Mouse (Mus musculus) CH12.LX (cell line): Measurements from ENCODE around the gene Asap3. TPM values are rescaled to one million over a fixed set of nuclear protein-coding genes. Genes with fewer than 3 reads are reported as not detected.

ENCODE experiments used
- DNase-seq: peaks from one replicate; pipeline ENCODE4 v3.0.0-alpha.2; 2013; ENCODE audit errors: extremely low read depth
- H3K27ac ChIP-seq: 2 replicates; pipeline ENCODE4 v1.5.1; 2012; ENCODE audit warnings: low read depth, mild to moderate bottlenecking, control low read depth, moderate library complexity; ENCODE audit not compliant: insufficient read depth
- H3K27me3 ChIP-seq: replicated peaks from 2 replicates; pipeline ENCODE3; 2012; ENCODE audit warnings: inconsistent platforms
- H3K36me3 ChIP-seq, 2 experiments: replicated peaks in 1 of 2; 2 replicates each; pipeline versions ENCODE3 to v1.6.1; 2012; ENCODE audit warnings: inconsistent platforms in 1 of 2, low read length in 1 of 2, mild to moderate bottlenecking in 1 of 2, mixed read lengths in 1 of 2, moderate library complexity in 1 of 2; ENCODE audit not compliant: control insufficient read depth in 1 of 2, insufficient read depth in 1 of 2
- H3K4me1 ChIP-seq, 2 experiments: 2 replicates each; pipeline ENCODE4 v1.6.1; 2012; ENCODE audit warnings: inconsistent platforms in 1 of 2, moderate library complexity in 1 of 2; ENCODE audit not compliant: insufficient read depth in 2 of 2, control insufficient read depth in 1 of 2
- H3K4me2 ChIP-seq: 2 replicates; pipeline ENCODE4 v1.6.1; 2012; ENCODE audit warnings: low read depth, mild to moderate bottlenecking, control low read depth; ENCODE audit not compliant: poor library complexity, insufficient read depth, severe bottlenecking
- H3K4me3 ChIP-seq, 3 experiments: fragments of 150-350 bp in 1 of 3; sonication (generic) in 1 of 3; replicated peaks in 1 of 3; 2 replicates each; pipeline versions ENCODE3 to v1.5.1; 2011 to 2012; ENCODE audit warnings: low read depth in 2 of 3, low read length in 2 of 3, mild to moderate bottlenecking in 2 of 3, moderate library complexity in 2 of 3, control low read depth in 1 of 3, improper control_type of control experiment in 1 of 3, inconsistent platforms in 1 of 3, mixed read lengths in 1 of 3; ENCODE audit not compliant: poor library complexity in 1 of 3
- H3K79me2 ChIP-seq: replicated peaks from 2 replicates; pipeline ENCODE4 v1.6.1; 2012; ENCODE audit warnings: mild to moderate bottlenecking, moderate library complexity; ENCODE audit not compliant: control insufficient read depth, poor library complexity, insufficient read depth, severe bottlenecking; ENCODE audit errors: extremely low read depth
- H3K9ac ChIP-seq: 2 replicates; pipeline ENCODE4 v1.6.1; 2012; ENCODE audit warnings: low read depth, mild to moderate bottlenecking, control low read depth, moderate library complexity; ENCODE audit not compliant: insufficient read depth
- H3K9me3 ChIP-seq: replicated peaks from 2 replicates; pipeline ENCODE3; 2012; ENCODE audit warnings: low read length, inconsistent platforms, mixed read lengths
- BHLHE40 ChIP-seq: IDR thresholded peaks from 2 replicates; pipeline ENCODE4 v1.6.1; 2011; ENCODE audit warnings: mild to moderate bottlenecking, low read depth, low read length, improper control_type of control experiment
- CHD2 ChIP-seq: IDR thresholded peaks from 2 replicates; pipeline ENCODE4 v1.6.1; 2011; ENCODE audit warnings: low read length, improper control_type of control experiment
- E2F4 ChIP-seq: IDR thresholded peaks from 2 replicates; pipeline ENCODE4 v1.6.1; 2011; ENCODE audit warnings: low read depth, low read length, improper control_type of control experiment; ENCODE audit not compliant: insufficient replicate concordance
- ELF1 ChIP-seq: IDR thresholded peaks from 2 replicates; pipeline ENCODE4 v1.6.1; 2014; ENCODE audit warnings: low read depth, mild to moderate bottlenecking, inconsistent platforms, low read length, improper control_type of control experiment
- EP300 ChIP-seq: IDR thresholded peaks from 2 replicates; pipeline ENCODE4 v1.6.1; 2011; ENCODE audit warnings: low read length, improper control_type of control experiment
- ETS1 ChIP-seq: conservative IDR thresholded peaks from 2 replicates; pipeline ENCODE4 v1.6.1; 2012; ENCODE audit warnings: low read depth, mild to moderate bottlenecking, inconsistent platforms, low read length, improper control_type of control experiment, moderate library complexity
- HCFC1 ChIP-seq: IDR thresholded peaks from 2 replicates; pipeline ENCODE4 v1.6.1; 2012; ENCODE audit warnings: low read depth, mild to moderate bottlenecking, inconsistent platforms, low read length, improper control_type of control experiment
- JUN ChIP-seq: IDR thresholded peaks from 2 replicates; pipeline ENCODE4 v1.6.1; 2011; ENCODE audit warnings: low read depth, mild to moderate bottlenecking, low read length, improper control_type of control experiment, moderate library complexity; ENCODE audit not compliant: insufficient read depth
- JUND ChIP-seq: conservative IDR thresholded peaks from 2 replicates; pipeline ENCODE4 v1.6.1; 2011; ENCODE audit warnings: low read depth, low read length, improper control_type of control experiment
- KAT2A ChIP-seq: IDR thresholded peaks from 2 replicates; pipeline ENCODE4 v1.6.1; 2012; ENCODE audit warnings: low read length, improper control_type of control experiment, inconsistent platforms; ENCODE audit not compliant: insufficient replicate concordance
- MAX ChIP-seq: IDR thresholded peaks from 2 replicates; pipeline ENCODE4 v1.6.1; 2011; ENCODE audit warnings: low read length, improper control_type of control experiment
- MXI1 ChIP-seq: IDR thresholded peaks from 2 replicates; pipeline ENCODE4 v1.6.1; 2011; ENCODE audit warnings: mild to moderate bottlenecking, low read depth, low read length, improper control_type of control experiment
- NELFE ChIP-seq: IDR thresholded peaks from 2 replicates; pipeline ENCODE4 v1.6.1; 2011; ENCODE audit warnings: low read depth, low read length, improper control_type of control experiment
- PAX5 ChIP-seq: IDR thresholded peaks from 2 replicates; pipeline ENCODE4 v1.6.1; 2012; ENCODE audit warnings: low read length, inconsistent platforms, mixed read lengths
- POLR2AphosphoS2 ChIP-seq: IDR thresholded peaks from 2 replicates; pipeline ENCODE4 v1.6.1; 2011; ENCODE audit warnings: low read depth, low read length, improper control_type of control experiment
- RAD21 ChIP-seq: IDR thresholded peaks from 2 replicates; pipeline ENCODE4 v1.6.1; 2011; ENCODE audit warnings: low read depth, mild to moderate bottlenecking, low read length, improper control_type of control experiment, moderate library complexity
- TBP ChIP-seq: conservative IDR thresholded peaks from 2 replicates; pipeline ENCODE4 v1.6.1; 2011; ENCODE audit warnings: low read depth, low read length, improper control_type of control experiment
- TCF12 ChIP-seq: IDR thresholded peaks from 2 replicates; pipeline ENCODE4 v1.6.1; 2014; ENCODE audit warnings: low read depth, mild to moderate bottlenecking, inconsistent platforms, low read length, improper control_type of control experiment
- ZC3H11A ChIP-seq: IDR thresholded peaks from 2 replicates; pipeline ENCODE4 v1.6.1; 2012; ENCODE audit warnings: low read depth, mild to moderate bottlenecking, inconsistent platforms, low read length, improper control_type of control experiment
- ZKSCAN1 ChIP-seq: IDR thresholded peaks from 2 replicates; pipeline ENCODE4 v1.6.1; 2012; ENCODE audit warnings: low read depth, inconsistent platforms, low read length, improper control_type of control experiment, borderline replicate concordance
- ZNF384 ChIP-seq: IDR thresholded peaks from 2 replicates; pipeline ENCODE4 v1.6.1; 2012; ENCODE audit warnings: low read depth, low read length, improper control_type of control experiment, inconsistent platforms
- dilution Hi-C: fragments of 300-500 bp; cut with MboI; formaldehyde crosslinking; loops from 2 replicates; pipeline ENCODE4 v1.14.3; 2020; ENCODE audit warnings: low sequenced_read_pairs; ENCODE audit not compliant: extremely low pct_unique_long_range_greater_than_20kb, extremely low pct_ligation_motif_present
- in situ Hi-C: fragments of 300-500 bp; cut with MboI; formaldehyde crosslinking; loops from 3 replicates; pipeline ENCODE4 v1.14.3; 2019; ENCODE audit warnings: low sequenced_read_pairs, low pct_ligation_motif_present, low pct_unique_long_range_greater_than_20kb, mixed read lengths
- polyA plus RNA-seq: library from polyadenylated mRNA; unstranded; fragments of >175 nt; gene quantifications from 2 replicates; pipeline ENCODE4 v1.2.1, GENCODE M21; 2012; ENCODE audit warnings: low read depth; ENCODE audit not compliant: insufficient read length
- total RNA-seq, 2 experiments: library from RNA; depleted of rRNA; stranded (reverse); fragments of 300-350 nt in 1 of 2; fragments of >200 nt in 1 of 2; gene quantifications; 2 replicates each; pipeline ENCODE4 v1.2.3; 2012 to 2014

Gene Asap3
- total and polyA plus RNA-seq, 3 experiments: 0.07 to 0.08 TPM; not detected in 1

DNA sequence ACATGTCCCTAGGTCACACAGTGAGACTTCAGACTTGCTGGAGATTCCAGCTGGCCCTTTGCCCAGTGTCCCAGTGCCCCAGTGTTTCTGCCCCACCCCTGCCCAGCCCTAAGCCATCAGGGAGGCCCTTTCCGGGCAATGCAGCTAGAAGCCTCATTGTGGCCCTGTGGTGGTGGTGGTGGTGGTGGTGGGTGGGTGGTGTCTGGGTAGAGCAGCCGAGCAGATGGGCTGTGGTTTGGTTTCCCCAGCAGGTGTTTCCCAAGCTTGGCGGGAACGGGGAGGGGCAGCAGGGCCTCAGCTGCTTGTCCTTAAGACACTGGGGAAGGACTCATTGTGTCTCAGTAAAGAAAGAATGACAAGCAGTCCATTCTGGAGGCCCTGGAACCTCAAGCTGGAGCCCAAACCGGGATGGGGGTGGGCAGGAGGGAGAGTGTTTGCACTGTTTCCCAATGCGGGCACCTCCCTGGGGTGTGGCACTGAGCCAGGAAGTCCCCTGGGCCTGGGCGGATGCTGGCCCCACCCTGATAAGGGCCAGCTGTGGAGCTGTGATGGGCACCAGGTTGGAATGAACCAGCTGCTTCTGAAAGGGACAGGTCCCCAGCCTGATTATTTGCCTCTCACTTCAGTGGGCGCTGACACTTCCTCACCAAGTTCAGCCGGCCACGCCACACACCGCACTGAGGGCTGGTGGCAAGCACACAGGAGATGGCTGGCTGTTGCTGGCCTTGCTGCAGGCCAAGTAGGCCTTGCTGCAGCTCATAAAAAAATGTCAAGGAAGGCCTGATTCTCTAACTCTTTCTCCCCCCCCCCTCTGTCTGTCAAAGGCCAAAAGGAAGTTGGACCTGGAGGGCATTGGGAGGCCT lies 28.3 kb upstream of the Asap3 start (continued):
- peak; percentile 86; the same call in 1 of the 2 replicates for TF ChIP-seq E2F4
- TF ChIP-seq, all 38 proteins: peak for 21

- peaks cover 27 to 75% of the 10 kb centered on the region in 2 experiments for H3K4me1 ChIP-seq
- peaks cover 33% of the 10 kb centered on the region for H3K79me2 ChIP-seq
- no peaks in the 10 kb centered on the region for H3K27me3 ChIP-seq
- no peak for DNase-seq
- peaks cover 3 to 9% of the 10 kb centered on the region in 2 experiments for H3K36me3 ChIP-seq
- H3K27ac ChIP-seq: peak overlapping the region; percentile 91
- in situ Hi-C loops: no loop called here
- H3K4me3 ChIP-seq: peak overlapping the region in 2 of 3 experiments; percentile 1 to 4
- dilution Hi-C loops: no loop called here
- H3K9ac ChIP-seq: peak overlapping the region; percentile 75
- peak; percentile 91 for TF ChIP-seq ZNF384
- TF ChIP-seq KAT2A: no peak
- H3K9me3 ChIP-seq: no peaks in the 10 kb centered on the region
- peak overlapping the region; percentile 93 for H3K4me2 ChIP-seq
Measured at GRCm38 (mm10) chr4:136178475-136178921, 27.7 kb upstream of the Asap3 start.

- H3K4me3 ChIP-seq: peak overlapping the region; percentile 65 to 71 (median 70)
- H3K36me3 ChIP-seq: peaks cover 8 to 13% of the 10 kb centered on the region in 2 experiments
- dilution Hi-C loops: no loop called here
Measured at GRCm38 (mm10) chr4:136179456-136179855, 26.7 kb upstream of the Asap3 start.

DNA sequence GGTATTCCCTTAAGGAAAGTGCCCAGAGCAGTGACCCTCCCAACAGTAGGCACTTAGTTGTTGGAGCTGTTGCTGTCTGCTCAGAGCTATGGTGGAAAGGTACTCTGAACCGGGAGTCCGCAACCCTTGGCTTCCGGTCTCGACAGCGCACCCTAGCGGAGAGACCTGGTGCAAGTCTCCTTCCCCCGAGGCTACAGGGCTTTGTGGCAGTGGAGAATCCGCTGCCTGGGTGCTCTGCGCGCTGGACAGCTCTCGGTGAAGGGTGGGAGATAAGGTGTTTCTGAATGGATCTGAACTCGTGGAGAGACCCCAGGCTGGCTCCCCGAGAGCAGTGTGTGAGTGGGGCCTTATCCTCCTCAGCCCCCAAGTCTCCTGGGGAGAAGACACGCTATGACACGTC lies 26.2 kb upstream of the Asap3 start:
- H3K79me2 ChIP-seq: peaks cover 19% of the 10 kb centered on the region
- H3K9ac ChIP-seq: peak overlapping the region; percentile 94
- peaks cover 11 to 13% of the 10 kb centered on the region in 2 experiments for H3K36me3 ChIP-seq
- H3K4me2 ChIP-seq: peak overlapping the region; percentile 93
- no peaks in the 10 kb centered on the region for H3K27me3 ChIP-seq
- H3K4me3 ChIP-seq: peak overlapping the region; percentile 65 to 71 (median 70)
- H3K4me1 ChIP-seq: peaks cover 29 to 70% of the 10 kb centered on the region in 2 experiments
- DNase-seq: peak; percentile 87
- peak overlapping the region; percentile 91 for H3K27ac ChIP-seq
- in situ Hi-C loops (no loop called here), dilution Hi-C loops (no loop called here)
- no peaks in the 10 kb centered on the region for H3K9me3 ChIP-seq
- no peak for TF ChIP-seq BHLHE40
- TF ChIP-seq KAT2A: no peak
- no peak for TF ChIP-seq TBP
- no peak for TF ChIP-seq ZKSCAN1
- peak; percentile 27; the same call in 1 of the 2 replicates for TF ChIP-seq ZNF384
- TF ChIP-seq CHD2: no peak
- TF ChIP-seq POLR2AphosphoS2: 0 out of 2 replicates have a peak, but pooled peaks have one; percentile 57
- TF ChIP-seq ETS1: peak; percentile 22; the same call in 1 of the 2 replicates
- peak; percentile 46 for TF ChIP-seq EP300
- TF ChIP-seq PAX5: no peak
- TF ChIP-seq JUND: 0 out of 2 replicates have a peak, but pooled peaks have one; percentile 5
- 0 out of 2 replicates have a peak, but pooled peaks have one; percentile 4 for TF ChIP-seq MAX
- TF ChIP-seq MXI1: peak; percentile 46
- no peak for TF ChIP-seq JUN
- no peak for TF ChIP-seq E2F4
- peak; percentile 56; the same call in 1 of the 2 replicates for TF ChIP-seq TCF12

More at GRCm38 (mm10) chr4:136179456-136179855, 26.7 kb upstream of the Asap3 start:
- peaks cover 31 to 73% of the 10 kb centered on the region in 2 experiments for H3K4me1 ChIP-seq
- H3K9me3 ChIP-seq: no peaks in the 10 kb centered on the region
- H3K4me2 ChIP-seq: peak overlapping the region; percentile 93
- peak overlapping the region; percentile 94 for H3K9ac ChIP-seq
- in situ Hi-C loops: no loop called here
- DNase-seq: no peak
- H3K79me2 ChIP-seq: peaks cover 24% of the 10 kb centered on the region
- no peaks in the 10 kb centered on the region for H3K27me3 ChIP-seq
- H3K27ac ChIP-seq: peak overlapping the region; percentile 91
- TF ChIP-seq ZC3H11A (no peak), NELFE (no peak), MAX (no peak), BHLHE40 (no peak), KAT2A (no peak), EP300 (no peak), ELF1 (no peak), HCFC1 (no peak), RAD21 (no peak)
